Mouse (Mus musculus) megakaryocyte, adult 5-6 weeks (primary cell): ENCODE measurements at regions not wholly inside any gene's neighbourhood (a gene's known extent, or its start where the extent isn't known, plus 50 kb on each side); places are given as distances from the start of the nearest gene placed in this dataset.

ENCODE experiments used
- ATAC-seq: 2 replicates; pipeline ENCODE4 v1.8.0; 2016; ENCODE audit warnings: mild to moderate bottlenecking, inconsistent platforms; ENCODE audit not compliant: poor library complexity, severe bottlenecking

GRCm38 (mm10) chr9:61283311-61283710 is 88.9 kb upstream of the Tle3 start:
- no peak for ATAC-seq

DNA sequence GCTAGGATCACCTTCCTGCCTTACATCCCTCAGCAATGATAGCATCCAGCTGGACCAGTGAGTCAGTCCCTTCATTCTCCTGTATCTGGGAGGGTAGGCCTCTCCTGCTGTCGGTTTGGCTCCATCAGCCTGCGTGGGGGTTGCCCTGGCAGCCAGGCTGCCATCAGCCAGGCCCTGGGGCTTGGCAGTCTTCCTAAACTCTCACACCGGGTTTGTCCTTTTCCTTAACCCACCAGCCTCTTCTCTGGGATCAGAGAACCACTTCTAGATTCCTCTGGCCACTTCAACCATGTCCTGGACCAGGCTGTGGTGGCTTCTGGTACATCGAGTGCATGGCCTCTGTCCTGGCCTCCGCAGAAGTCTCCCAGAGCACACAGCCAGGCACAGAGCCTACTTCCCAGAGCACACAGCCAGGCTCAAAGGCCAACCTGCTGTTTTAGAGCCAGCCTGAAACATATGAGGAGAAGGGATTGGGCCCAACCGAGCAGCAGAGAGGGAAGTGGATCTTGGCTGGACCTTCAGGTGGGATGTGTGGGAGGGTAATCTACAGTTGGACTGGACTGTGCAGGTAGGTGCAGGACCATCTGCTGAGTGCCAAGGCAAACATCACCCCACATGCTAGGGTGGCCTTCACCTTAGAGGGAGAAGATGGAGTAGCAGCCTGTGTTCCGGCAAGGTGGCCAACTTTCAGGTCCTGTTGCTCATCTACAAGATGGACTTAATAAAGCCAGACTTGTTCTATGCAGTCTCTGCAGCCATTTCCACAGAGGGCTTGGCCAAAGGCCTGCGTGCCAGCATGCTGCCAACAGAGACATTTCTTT is 87.8 kb upstream of the Tle3 start:
- ATAC-seq, result no peak

DNA sequence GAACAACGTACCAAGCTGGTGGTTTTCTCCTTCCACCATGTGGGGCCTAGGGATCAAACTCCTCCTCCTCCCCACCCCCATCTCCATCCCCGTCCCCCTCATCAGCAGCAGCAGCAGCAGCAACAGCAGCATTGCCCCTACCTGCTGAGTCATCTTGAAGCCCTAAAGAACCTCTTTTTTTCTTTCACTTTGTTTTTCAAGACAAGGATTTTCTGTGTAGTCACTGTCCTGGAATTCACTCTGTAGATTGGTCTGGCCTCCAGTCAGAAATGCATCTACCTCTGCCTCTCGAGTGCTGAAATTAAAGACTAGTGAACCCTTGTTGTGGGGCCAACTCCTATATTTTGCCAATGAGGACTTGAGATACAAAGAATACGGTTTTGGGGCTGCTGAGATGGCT is 85.6 kb upstream of the Tle3 start:
- no peak for ATAC-seq

DNA sequence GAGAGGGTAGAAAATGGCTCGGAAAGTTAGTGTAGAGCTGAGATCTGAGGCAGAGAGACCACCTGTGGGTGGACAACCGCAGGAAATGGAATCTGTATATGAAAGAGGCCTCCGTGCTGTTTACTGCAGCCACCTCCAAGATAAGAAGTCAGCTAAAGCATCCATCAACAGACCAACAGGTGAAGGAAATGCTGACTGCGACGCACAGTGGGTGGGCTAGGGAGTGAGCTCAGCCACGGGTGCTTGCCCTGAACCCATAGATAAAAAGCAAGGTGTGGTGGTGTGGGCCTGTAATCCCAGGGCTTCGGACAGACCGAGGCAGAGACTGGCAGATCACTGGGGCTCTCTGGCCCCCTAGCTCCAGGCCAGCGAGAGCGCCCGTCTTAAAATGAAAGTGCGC is 83.0 kb upstream of the Tle3 start:
- no peak for ATAC-seq

GRCm38 (mm10) chr9:61289713-61290112 is 82.5 kb upstream of the Tle3 start:
- no peak for ATAC-seq

DNA sequence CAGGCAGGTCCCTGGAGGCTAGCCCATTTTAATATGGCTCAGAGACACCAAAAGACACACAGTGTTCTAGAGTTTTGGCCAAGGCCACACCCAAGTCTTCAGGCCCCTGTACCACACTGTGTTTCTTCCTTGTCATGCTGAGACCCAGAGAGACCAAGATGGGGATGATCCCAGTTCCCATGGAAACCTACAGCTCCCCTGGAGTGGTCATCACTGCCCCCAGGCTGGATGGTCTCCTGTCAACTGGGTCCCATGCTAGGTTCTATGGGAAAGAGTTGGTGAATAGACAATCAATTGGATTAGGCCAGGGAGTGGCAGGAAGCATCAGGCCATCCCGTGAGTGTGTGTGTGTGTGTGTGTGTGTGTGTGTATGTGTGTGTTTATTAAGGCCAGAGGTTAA is 80.5 kb upstream of the Tle3 start:
- no peak for ATAC-seq

GRCm38 (mm10) chr9:61292501-61292900 is 79.7 kb upstream of the Tle3 start:
- ATAC-seq, result no peak

GRCm38 (mm10) chr9:61293223-61293985 is 78.8 kb upstream of the Tle3 start:
- no peak for ATAC-seq

- ATAC-seq, result no peak
These were observed 77.2 kb upstream of the Tle3 start for GRCm38 (mm10) chr9:61295001-61295400.

- no peak for ATAC-seq
These were observed 75.7 kb upstream of the Tle3 start for GRCm38 (mm10) chr9:61296311-61296947.

- ATAC-seq, result no peak
These were observed 74.8 kb upstream of the Tle3 start for GRCm38 (mm10) chr9:61297385-61297784.

GRCm38 (mm10) chr9:61299873-61300560 is 72.1 kb upstream of the Tle3 start:
- ATAC-seq, result no peak

- ATAC-seq, result no peak
These were observed 71.1 kb upstream of the Tle3 start for GRCm38 (mm10) chr9:61301070-61301469.

DNA sequence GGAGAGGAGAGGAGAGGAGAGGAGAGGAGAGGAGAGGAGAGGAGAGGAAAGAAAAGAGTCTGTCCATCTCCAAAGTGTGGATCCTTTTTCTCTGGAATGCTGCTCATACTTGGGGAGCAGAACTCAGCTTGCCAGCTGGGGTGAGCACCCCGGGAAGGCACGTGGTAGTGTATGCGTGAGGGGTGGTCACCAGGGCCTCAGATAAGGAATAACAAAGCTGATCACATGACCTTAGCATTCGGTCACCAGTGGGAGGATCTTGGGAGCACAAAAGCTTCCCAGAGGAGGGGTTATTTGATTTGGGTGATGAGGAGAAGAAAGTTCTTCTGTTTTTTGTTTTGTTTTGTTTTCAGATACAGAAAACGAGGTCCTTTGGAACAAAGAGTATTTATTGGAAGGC is 69.4 kb upstream of the Tle3 start:
- ATAC-seq, result no peak

- ATAC-seq, result no peak
These were observed 65.9 kb upstream of the Tle3 start for GRCm38 (mm10) chr9:61306306-61306705.

GRCm38 (mm10) chr9:61309096-61309495 is 63.1 kb upstream of the Tle3 start:
- no peak for ATAC-seq

- peak; percentile 38; the same call in 1 of the 2 replicates for ATAC-seq
These were observed 62.2 kb upstream of the Tle3 start for GRCm38 (mm10) chr9:61309768-61310493.

DNA sequence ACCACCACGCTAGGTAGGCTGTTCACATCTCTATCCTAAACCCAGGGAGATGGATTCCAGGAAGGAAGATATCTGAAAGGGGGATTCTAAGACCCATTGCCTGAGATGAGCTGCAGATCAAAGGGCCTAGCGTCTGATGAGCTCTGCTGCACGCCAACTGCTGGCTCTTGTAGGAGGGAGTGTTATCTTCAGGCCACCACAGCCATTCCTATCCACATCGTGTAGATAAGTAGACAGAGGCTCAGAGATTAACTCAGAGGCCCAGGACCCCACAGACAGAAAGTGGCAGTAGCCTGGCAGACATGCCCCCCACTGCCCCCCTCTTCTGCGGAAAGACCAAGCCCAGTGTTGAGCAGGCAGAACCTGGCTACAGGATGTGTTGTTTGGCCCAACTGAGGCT is 61.6 kb upstream of the Tle3 start:
- ATAC-seq, result no peak

DNA sequence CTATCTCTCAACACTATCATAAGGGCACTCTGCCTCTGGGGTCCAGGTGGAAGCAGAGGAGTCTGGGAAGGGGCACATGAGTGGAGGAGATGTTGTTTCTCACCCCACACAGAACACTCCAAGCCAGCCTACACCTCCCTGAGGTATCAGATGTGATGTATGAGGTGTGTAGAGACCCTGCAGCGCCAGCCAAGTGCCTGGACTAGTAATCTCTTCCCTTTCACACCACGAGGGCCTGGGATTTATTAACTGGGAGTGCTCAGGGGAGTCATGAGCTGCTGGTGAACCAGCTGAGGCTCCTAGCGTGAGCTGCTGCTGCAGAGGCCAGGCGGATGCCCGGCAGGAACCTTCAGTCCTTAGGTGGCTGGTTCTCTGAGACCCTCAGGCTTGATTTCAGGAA is 60.6 kb upstream of the Tle3 start:
- ATAC-seq, result no peak

GRCm38 (mm10) chr9:61314630-61315179 is 57.5 kb upstream of the Tle3 start:
- no peak for ATAC-seq
